Mouse (Mus musculus): ENCODE measurements at regions not wholly inside any gene's neighbourhood (a gene's known extent, or its start where the extent isn't known, plus 50 kb on each side); places are given as distances from the start of the nearest gene placed in this dataset.

DNA sequence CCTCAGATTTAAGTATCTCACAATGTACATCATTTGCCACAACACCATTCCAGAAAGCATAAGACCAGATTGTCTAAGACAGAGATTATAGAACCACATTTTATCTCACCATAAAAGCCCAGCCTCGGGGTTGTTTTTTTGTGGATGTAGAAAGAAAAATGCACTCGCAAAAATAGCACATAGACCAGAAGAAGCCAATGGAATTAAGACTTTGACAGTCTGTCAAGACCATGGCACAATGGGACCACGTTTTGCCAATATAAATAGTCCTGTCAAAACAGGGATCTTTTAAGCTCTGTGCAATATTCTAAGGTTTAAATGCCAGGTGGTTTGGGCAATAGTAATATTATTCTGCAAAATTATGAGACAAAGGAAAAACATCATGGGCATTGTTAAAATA, 547.3 kb downstream of the Adgrl2 start:
- DNase-seq (ENCODE audit: low read depth, low spot score): no peak

DNA sequence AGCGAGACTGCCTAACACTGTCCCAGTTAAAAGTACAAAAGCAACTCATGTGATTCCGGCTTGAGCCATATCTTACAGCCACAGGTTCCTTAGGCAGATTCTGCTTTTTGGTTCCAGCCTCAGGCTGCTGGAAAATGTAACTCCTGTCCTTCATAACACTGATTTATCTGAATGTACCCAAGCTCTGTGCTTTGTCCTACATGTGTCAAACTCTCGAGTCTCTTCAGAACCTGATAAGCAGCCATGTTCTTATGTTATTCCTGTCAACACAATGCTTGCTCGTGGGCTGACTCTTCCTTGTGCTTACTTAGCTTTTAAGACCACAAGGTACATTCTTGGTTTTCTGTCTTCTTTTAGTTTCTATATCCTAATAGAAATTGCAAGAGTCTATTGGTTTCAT, 556.3 kb downstream of the Adgrl2 start:
- no peak for DNase-seq (ENCODE audit: low read depth, low spot score)

DNA sequence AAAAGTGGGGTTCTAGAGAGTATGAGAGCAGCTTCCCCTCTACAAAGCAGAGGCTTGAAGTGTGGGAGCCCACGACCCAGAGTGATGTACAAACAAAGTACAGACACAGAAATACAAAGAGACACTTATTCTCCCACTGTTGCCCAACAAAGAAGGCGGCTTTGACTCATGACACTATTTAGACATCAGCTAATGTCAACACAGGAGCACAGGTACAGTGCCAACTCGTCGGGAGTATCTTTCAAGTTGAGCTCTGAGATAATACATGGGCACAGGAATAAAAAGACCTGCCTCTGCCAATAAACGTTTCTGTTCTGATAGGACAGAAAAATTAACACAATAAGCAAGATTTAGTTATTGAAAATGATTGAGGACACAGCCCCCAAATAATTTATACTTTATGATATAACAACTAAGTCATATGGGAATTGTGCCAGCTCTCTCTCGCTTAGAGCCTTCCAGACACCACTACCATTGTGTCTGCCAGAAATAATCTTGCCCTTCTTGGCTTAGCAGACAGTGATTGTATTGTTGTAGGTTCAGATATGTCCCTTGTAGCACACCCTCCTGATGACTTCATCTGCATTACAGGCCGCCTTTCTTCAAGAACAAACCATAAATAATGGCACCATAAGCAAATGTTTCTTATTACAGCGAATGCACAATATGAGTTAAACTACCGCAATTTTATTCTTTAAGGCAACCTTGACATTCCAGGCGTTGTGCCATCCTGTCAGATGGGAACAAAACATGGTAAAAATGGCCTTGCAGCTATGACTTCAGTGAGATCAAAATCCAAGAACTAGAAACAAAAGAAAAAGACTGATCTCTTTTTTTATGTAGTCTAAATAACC, 561.1 kb downstream of the Adgrl2 start:
- DNase-seq (ENCODE audit: low read depth, low spot score): no peak

DNA sequence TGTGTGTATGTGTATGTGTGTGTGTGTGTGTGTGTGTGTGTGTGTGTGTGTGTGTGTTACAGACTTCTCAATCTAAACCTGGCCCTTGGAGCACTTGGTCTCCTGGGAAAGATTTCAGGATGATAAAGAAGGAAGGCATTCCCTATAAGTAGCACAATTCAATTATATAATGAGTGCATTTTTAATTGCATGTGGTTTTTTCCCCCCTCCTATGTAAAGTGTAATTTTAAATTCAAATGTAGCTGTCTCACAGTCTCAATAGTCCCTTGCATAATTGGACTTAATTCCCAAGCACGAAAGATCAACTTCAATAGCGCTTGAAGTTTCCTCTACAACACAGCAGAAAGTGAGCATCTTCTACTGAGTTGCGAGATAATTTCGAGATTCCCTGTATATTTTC, 566.3 kb downstream of the Adgrl2 start:
- no peak for DNase-seq (ENCODE audit: low read depth, low spot score)

DNA sequence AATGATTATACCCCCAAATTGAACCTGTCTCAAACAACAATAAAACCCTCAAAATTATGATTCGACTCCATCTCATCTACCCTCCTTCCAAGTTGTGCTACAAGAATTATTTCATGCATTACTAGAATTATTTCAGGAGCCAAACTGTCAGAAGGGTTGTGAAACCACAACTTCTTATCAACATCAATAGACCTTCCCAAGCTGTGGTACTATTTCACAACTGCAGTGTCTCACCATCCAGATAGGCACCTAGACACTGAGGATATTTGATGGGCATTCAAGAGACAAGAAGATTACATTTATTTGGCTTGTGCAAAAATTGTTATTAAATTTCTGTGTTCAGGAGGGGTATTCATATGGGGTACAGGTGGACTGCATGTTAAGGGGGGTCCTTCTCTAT, 567.0 kb downstream of the Adgrl2 start:
- no peak for DNase-seq (ENCODE audit: low read depth, low spot score)

DNA sequence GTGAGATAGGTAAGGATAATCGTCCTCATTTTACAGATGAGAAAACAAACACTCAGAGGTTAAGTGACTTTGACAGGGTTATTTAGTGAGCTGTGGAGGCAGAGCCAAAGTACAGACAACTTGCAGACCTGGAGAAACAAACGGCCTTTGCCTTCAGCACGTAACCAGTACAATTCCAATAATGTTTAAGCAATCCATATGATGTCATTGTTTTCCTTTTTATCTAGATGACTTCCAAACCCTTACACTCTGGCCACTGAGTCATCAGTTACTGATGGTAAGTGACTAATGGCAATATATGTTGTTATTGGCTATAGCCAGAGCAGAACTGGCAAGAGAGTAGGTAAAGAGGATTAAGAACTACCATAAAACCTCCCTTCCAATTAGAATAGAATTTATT, 567.6 kb downstream of the Adgrl2 start:
- no peak for DNase-seq (ENCODE audit: low read depth, low spot score)

DNA sequence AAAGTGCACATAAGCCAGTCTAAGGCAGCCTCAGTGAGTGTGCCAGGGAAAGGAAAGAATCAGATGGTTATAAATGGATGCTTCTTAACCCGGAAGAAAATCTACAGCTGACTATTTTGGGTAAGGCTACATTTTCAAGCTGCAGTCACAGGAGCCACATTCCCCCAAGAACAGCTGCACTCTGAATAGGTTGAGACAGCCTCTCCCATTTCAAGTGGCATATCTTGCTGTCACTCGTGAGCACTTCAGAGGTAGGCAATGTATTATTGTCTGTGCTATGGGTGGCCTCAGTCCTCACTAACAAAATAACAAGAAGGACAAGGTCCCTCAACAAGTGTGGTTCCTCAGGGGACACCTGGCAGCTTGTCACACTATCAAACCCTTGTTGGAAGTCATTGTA, 568.1 kb downstream of the Adgrl2 start:
- no peak for DNase-seq (ENCODE audit: low read depth, low spot score)

DNA sequence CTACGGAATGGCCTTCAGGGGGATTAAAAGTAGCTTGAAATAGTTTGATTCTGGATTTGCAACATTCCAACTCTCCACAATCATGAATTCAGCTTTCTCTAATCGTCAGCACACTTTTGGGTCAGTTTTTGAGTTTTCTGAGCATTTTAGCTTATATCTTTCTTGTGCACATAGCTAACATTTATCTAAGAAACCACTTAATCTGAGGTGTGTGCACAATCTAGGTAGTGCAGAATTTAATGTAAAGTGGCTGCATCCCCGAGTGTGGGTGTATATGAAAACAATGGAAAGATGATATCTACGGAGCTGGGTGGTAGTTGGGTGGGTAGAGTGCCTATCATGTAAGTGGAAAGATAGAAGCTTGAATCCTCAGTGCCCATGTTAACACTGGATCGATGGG, 570.1 kb downstream of the Adgrl2 start:
- no peak for DNase-seq (ENCODE audit: low read depth, low spot score)

DNA sequence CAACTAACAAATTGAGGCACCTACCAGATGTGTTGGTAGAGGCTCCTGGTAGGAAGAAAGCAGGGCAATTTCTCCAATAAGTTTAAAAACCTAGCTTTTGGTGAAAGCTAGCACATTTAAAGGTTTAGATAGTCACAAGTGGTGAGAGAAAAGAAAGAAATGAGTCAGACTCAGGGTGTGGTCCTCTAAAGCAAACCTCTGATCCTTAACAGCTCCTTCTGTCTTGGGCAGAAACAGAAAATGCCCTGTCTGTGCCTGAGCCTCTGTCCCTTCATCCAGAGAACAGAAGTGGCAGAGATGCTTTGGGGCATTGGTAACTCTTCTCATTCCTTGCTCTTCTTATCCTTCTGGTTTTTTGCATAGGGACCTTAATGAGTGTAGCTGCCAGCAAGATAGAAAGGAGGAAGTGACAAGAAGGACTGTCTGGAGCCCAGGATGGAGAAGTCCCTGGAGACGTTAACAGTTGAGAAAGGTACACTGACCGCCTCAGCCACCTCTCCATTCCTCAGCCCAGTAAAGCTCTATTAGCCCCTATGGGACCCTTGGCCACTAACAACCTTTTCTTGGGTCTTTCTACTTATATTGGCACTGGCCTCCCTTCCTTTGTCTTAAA, 570.8 kb downstream of the Adgrl2 start:
- DNase-seq (ENCODE audit: low read depth, low spot score): no peak

DNA sequence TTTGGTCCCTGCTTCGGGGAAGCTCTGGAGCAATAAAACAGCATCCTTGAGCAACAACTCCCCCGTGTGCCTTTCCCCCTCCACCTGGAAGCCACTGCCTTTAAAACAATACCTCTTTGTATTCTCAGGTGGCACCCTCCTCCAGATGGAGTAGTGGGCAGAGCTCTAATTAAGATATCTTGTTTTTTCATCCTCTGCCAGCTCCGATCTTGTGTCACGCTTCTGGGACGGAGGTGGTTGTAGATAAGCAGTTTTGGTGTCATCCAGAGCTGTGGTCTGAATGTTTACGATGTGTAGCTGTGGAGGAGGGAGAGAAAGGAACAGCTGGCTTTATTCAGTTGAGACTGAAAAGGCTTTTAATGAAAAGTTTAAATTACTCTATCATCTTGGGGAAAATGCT, 572.3 kb downstream of the Adgrl2 start:
- no peak for DNase-seq (ENCODE audit: low read depth, low spot score)

DNA sequence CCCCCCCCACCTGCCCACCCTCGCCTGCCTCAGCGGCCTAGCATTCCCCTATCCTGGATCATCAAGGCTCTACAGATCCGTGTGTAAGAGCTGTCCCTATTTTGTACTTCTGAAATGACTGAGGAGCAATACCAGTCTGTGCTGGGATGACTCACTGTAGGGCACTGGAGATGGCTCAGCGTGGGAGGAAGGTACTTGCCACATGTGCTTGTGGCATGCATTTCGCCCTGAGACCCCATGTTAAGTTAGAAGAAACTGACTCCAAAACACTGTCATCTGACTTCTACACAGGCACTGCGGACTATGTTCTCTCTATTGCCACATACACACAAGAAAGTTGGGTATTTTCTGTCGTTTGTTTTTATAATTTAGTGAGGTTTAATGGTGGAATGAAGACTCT, 574.9 kb downstream of the Adgrl2 start:
- DNase-seq (ENCODE audit: low read depth, low spot score): no peak

DNA sequence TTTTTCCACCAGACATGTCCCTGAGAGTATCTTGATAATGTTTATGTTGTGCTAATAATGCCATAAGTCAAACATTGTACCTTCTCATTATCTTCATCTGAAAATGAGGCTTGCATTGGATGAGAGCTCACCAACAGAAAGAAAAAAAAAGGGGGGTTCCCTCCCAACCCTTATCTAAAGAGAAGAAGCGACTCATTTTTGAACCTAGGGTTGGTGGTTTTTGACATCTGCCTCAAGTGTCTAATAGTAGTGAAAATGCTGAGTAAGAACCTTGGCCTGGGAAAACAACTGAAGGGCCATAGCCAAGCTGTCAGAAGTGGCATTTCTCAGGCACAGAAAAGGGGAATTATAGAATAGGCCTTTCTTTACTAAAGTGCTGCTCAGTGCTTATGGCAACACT, 577.3 kb downstream of the Adgrl2 start:
- DNase-seq (ENCODE audit: low read depth, low spot score): no peak

DNA sequence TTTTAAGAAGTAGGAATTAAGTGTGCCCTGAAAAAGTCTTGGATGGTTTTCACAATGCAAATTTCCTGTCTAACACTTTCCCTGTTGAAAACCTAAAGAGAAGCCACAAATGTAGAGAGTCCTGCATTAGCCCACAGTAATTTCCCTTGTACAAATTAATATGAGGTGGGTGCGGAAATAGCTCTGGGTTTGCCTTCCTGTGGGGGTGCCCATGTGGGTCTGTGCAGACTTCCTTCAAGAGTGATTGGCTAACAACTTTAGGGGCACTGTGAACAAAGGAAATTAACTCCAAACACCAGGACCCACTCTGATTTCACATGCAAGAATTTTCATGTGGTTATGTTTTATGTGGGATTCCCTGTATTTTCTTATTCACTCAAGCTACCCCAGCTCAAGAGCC, 578.2 kb downstream of the Adgrl2 start:
- no peak for DNase-seq (ENCODE audit: low read depth, low spot score)

DNA sequence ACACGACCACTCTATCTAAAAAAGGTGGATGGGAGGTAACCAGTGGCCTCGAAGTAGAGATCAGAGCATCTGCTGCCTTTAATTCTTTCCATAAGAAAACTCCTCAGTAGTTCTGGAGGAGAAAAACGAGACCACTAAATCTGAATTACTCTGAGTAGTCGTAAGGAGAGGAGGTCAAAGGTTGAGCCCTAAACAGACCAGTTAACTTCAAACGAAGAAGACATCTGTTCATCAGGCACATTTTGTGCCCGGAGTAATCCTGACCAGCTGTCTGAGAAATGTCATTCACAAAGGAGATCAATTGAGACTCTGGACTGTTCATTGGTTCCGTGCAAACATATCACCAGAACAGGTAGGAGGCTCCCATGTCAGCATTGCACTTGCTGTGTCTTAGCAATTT, 592.0 kb downstream of the Adgrl2 start:
- peak; percentile 26 for DNase-seq (ENCODE audit: low read depth, low spot score)

DNA sequence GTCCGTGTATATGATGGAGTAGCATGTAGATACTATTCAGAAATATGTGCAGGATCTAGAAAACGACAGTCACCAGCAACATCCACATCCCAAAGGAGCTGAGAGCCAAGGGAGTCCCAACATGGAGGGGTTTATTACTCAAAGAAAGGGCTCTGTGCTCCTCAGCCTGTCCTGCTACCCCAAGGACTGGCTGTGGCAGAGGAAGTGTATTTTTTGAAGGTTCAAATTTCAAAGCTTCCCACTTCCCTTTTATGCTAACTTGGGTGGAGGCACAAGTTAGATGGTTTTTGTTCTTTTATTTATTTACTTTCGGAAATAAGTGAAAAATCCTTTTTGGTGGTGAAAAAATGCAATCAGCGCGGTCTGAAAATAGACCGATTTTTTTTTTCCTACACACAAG, 602.8 kb downstream of the Adgrl2 start:
- no peak for DNase-seq (ENCODE audit: low read depth, low spot score)

DNA sequence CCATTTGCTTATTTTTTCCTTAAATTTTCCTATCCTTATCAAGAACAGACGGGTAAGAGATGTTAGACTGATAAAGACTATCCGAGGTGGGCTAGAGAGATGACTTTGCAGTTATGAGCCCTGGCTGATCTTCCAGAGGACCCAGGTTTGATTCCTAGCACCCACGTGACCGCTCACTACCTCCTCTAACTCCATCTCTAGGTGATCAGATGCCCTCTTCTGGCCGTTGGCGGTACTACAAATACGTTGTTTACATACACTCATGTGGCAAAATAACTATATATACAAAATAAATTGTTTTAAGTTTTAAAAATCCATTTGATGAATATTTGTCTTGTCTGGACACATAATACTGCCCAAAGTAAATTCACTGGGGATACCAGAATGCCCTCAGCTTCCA, 604.6 kb downstream of the Adgrl2 start:
- DNase-seq (ENCODE audit: low read depth, low spot score): no peak

DNA sequence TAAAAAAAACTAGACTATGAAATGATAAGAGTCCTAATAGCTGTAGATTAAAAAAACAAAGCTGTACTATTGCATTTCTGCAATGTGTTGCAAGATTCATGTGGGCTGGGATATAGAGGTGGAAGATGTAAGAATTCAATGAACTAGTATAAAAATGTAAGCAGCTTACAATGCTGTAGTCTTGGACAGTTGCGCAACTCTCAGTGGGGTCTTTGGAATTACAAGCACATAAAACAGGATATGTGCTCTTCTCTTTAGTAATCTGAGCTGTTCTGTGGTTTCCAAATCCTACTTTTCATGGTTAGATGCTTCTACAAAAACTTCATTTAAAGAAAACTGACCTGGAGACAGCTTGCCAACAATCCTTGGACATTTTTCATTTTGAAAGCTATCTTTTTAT, 609.3 kb downstream of the Adgrl2 start:
- no peak for DNase-seq (ENCODE audit: low read depth, low spot score)

DNA sequence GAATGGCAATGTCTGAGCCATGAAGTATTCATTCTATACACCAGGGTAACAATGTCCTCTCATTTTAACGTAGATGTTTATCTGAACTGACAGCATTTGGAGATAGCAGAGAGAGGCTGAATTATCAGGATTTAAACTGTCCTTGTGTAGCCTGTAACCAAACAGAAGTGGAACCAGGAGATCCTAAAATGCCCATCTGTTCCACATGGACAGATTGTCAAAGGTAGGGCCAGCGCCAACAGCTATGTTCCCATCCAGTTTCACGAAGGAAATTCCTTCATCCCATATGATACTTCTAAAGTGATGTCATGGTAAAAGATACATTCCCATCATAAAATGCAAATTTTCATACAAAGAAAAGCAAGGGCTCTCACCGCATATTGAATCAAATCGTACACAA, 627.0 kb downstream of the Adgrl2 start:
- no peak for DNase-seq (ENCODE audit: low read depth, low spot score)

DNA sequence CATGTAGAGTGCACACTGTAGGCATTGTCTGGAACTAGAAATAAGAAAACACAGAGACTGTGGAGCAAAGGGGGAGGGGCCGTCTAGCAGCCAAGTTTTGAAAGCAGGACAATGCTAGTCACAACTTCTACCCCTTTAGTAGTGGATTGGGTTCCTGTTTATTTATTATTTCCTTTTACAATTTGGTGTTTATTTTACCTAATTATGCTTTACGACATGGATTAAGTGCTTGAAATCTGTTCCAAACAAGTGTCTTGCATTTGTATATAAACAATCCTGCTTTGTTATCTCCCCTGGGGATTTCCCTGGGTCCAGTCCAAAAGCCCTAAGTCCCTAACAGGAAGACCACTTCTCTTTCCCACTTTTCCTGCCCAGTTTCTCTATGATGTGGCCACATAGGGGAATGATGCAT, 627.9 kb downstream of the Adgrl2 start:
- DNase-seq (ENCODE audit: low read depth, low spot score): no peak

DNA sequence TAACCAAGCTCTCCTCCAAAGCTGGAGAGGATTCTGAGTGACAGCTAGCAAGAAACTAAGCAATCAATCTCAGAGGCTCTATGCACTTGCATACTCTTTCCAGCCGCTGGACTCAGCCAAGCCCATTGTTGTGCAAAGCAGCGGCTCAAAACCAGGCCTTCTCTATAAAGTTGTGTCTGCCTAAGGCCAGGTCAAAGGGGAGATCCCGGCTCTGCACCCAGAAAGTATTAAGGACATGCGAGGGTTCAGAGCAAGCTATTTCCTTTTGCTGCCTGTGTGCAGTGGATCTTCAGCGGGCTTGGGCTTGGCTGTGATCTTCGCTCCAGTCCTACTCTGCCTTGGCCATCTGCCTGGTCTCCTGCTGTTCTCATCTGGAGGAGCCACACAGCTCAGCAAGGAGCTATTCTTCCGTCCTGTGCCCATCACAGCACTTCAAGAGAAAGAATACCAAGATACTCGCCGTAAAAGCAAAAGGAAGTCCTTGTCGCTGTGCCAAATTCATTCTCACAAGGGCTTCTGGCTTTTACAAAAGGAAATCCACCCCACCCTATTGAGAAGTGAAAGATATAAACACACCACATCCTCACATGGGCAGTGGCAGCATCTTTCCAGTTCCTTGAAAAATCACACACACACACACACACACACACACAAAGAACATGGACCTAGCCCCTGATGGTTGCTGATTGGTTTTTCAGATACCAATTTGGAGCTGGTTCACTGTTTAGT, 646.6 kb downstream of the Adgrl2 start:
- no peak for DNase-seq (ENCODE audit: low read depth, low spot score)

DNA sequence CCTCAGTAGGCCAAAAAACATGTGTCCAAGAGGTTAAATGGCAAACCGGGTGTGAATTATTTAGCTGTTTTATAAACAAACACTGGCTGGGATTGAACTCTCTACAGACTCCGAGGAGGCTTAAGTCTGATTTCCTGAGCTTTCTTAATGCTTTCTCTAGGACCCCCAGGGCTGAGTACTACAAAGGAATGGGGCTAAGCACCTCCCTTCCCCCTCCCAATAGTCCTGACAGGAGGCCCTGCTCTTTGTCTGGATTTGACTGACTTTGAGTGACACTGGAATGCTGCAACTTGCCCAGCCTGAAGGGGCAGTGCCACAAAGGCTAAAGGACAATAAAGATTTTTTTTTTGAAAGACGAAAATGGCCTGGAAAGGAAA, 647.1 kb downstream of the Adgrl2 start:
- DNase-seq (ENCODE audit: low read depth, low spot score): no peak

DNA sequence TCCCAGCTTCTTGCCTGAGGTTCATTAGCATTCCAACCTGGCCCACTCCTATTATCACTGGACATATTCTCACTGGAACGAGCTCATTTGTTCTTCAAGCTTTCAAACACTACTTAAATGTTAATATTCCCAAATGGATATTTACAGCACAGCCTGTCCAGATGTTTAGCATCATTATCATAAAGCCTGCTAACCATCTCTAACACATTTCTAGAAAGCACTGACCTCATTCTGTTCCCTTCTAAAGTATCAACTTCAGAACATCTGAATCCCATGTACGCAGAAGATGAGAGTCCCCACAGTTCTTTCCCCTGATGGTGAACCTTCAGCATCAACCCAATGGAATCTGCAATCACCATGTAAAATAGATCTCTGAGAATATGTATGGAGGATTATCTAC, 651.1 kb downstream of the Adgrl2 start:
- DNase-seq (ENCODE audit: low read depth, low spot score): no peak

DNA sequence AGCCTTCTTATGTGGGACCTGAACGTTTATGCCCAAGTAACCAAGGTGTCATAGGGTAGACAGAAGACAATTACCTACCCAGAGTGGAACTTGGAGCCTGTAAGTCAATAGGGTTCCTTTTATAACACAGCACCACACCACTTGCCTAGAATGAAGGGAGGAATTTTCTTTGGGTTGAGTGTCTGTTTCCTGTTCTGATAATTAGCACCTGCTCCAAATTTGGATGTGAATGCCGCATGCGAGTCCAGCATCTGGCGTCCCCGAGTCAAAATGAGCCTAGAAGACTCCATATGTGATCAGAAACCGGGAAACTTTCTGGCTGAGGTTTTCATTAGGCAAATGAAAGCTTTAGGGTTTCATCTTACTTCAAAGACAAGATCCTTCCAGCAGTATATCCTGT, 653.7 kb downstream of the Adgrl2 start:
- peak; percentile 3 for DNase-seq (ENCODE audit: low read depth, low spot score)
